9 mouse cellular contexts compared by ENCODE assay signal in the genomic region with DNA sequence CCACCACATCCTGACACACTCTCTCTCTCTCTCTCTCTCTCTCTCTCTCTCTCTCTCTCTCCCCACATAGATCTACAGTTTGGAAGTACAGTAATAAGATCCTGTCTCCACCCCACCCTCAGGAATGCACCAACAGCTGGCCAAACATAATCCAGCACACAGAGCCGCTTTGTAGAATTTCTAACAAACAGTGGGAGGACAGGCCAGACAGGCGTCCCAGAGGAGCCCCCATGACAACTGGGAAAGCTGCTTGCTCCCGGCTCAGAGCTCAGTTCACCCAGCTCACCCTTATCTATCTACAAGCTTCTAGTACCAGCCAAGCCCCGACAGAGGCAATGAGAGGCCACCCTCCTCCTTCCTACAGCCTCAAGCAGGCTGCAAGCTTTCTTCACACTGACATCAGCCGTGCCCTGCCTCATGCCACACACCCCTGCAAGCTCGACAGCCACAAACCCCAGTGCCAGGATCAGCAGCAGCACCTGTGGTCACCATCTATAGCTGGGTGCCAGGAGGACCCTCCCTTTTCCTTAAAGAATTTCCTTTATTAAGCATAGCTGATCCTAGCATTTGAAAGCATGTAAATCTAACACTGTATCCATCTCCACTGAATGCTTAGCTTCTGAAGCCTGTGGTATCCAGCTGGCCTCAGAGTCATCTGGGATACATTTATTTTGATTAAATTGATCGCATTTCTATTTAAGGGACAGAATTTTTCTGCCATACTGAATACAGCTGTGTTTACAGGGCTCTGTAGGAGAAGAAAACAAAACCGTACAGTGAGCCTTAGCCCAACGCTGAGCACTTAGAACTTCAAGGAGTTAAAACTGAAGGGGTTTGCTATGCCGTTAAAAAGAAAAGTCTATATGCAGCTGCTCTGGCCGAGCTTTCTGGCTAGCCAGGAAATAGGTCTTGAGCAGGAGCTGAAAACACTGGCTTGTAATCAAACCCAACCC.
DNase-seq lines count a peak whose midpoint lies in the region; ATAC-seq and TF ChIP-seq lines count a peak whose summit lies in the region.
"Had no signal": no experiment of that assay in that cellular context is flagged by ENCODE, and none has a peak within 500 bp of the region (broad histone marks: within the 10 kb centered on the region; RNA-seq: fewer than 3 reads in every experiment).

No protein-coding gene starts in this region.

- no peak overlapping the region for H3K4me3 ChIP-seq in forebrain, embryonic 11.5 days (ENCODE audit: low read depth, low read length)
- peak overlapping the region; percentile 32 to 33 for H3K4me3 ChIP-seq in heart, embryonic 14.5 days (ENCODE audit: control insufficient read depth in 1 of 2, insufficient read depth in 1 of 2, low read depth in 1 of 2, low read length in 2 of 2)
- 0 out of 2 replicates have a peak overlapping the region, but pooled peaks have one; percentile 4 for H3K4me3 ChIP-seq in kidney, postnatal 0 days (replicated peaks; ENCODE audit: low read depth, low read length)
- H3K4me3 ChIP-seq in limb, embryonic 15.5 days: peak overlapping the region; percentile 28
- H3K4me3 ChIP-seq in midbrain, embryonic 15.5 days: peak overlapping the region; percentile 39
- H3K4me3 ChIP-seq in stomach, embryonic 15.5 days (replicated peaks): peak overlapping the region; percentile 13

- H3K9me3 ChIP-seq in forebrain, embryonic 11.5 days (ENCODE audit: control insufficient read depth, low read length): no peaks in the 10 kb centered on the region
- H3K9me3 ChIP-seq in heart, embryonic 14.5 days (ENCODE audit: control insufficient read depth, low read length): no peaks in the 10 kb centered on the region
- H3K9me3 ChIP-seq in kidney, postnatal 0 days (replicated peaks; ENCODE audit: low read length): no peaks in the 10 kb centered on the region
- H3K9me3 ChIP-seq in limb, embryonic 15.5 days: no peaks in the 10 kb centered on the region
- no peaks in the 10 kb centered on the region for H3K9me3 ChIP-seq in midbrain, embryonic 15.5 days
- no peaks in the 10 kb centered on the region for H3K9me3 ChIP-seq in stomach, embryonic 15.5 days

- H3K4me1 ChIP-seq in forebrain, embryonic 11.5 days (replicated peaks; ENCODE audit: control insufficient read depth, insufficient read depth, low read length): peaks cover 26% of the 10 kb centered on the region
- H3K4me1 ChIP-seq in heart, embryonic 14.5 days (ENCODE audit: control insufficient read depth in 2 of 2, insufficient read depth in 2 of 2, low read length in 2 of 2): peaks cover 22 to 58% of the 10 kb centered on the region in 2 experiments
- H3K4me1 ChIP-seq in kidney, postnatal 0 days (replicated peaks; ENCODE audit: insufficient read depth, low read length): peaks cover 11% of the 10 kb centered on the region; the same call in 1 of the 2 replicates
- H3K4me1 ChIP-seq in limb, embryonic 15.5 days: peaks cover 44% of the 10 kb centered on the region
- peaks cover 60% of the 10 kb centered on the region for H3K4me1 ChIP-seq in midbrain, embryonic 15.5 days
- H3K4me1 ChIP-seq in stomach, embryonic 15.5 days: peaks cover 23% of the 10 kb centered on the region

- no peak for TF ChIP-seq CTCF in kidney, postnatal 0 days (IDR thresholded peaks at IDR 0.05; ENCODE audit: low read depth)

- H3K4me2 ChIP-seq in forebrain, embryonic 11.5 days (ENCODE audit: low read depth, low read length, severe bottlenecking): peak overlapping the region; percentile 45; the same call in 1 of the 2 replicates
- H3K4me2 ChIP-seq in heart, embryonic 14.5 days (ENCODE audit: low read length): peak overlapping the region; percentile 75
- H3K4me2 ChIP-seq in kidney, postnatal 0 days (ENCODE audit: low read length): peak overlapping the region; percentile 50
- peak overlapping the region; percentile 41 for H3K4me2 ChIP-seq in limb, embryonic 15.5 days
- H3K4me2 ChIP-seq in midbrain, embryonic 15.5 days: peak overlapping the region; percentile 52
- H3K4me2 ChIP-seq in stomach, embryonic 15.5 days: peak overlapping the region; percentile 48

- ATAC-seq in forebrain, embryonic 11.5 days (replicated peaks; ENCODE audit: low FRiP score): peak; percentile 34
- ATAC-seq in heart, embryonic 14.5 days (ENCODE audit: insufficient number of reproducible peaks, insufficient read depth, low FRiP score, low read depth): peak; percentile 86
- peak; percentile 85 for ATAC-seq in kidney, postnatal 0 days (replicated peaks; ENCODE audit: low FRiP score, low read depth)
- peak; percentile 86 for ATAC-seq in limb, embryonic 15.5 days (ENCODE audit: insufficient number of reproducible peaks, low FRiP score, low TSS enrichment, low read depth)
- peak; percentile 40 for ATAC-seq in midbrain, embryonic 15.5 days (replicated peaks)
- ATAC-seq in stomach, embryonic 15.5 days (ENCODE audit: insufficient read depth, low FRiP score, low read depth): peak; percentile 89

- H3K36me3 ChIP-seq in forebrain, embryonic 11.5 days (ENCODE audit: control insufficient read depth, insufficient read depth, low read length): no peaks in the 10 kb centered on the region
- H3K36me3 ChIP-seq in heart, embryonic 14.5 days (ENCODE audit: control insufficient read depth, insufficient read depth, low read length): no peaks in the 10 kb centered on the region
- no peaks in the 10 kb centered on the region for H3K36me3 ChIP-seq in kidney, postnatal 0 days (ENCODE audit: insufficient read depth, low read length)
- no peaks in the 10 kb centered on the region for H3K36me3 ChIP-seq in limb, embryonic 15.5 days
- H3K36me3 ChIP-seq in midbrain, embryonic 15.5 days (replicated peaks): no peaks in the 10 kb centered on the region
- H3K36me3 ChIP-seq in stomach, embryonic 15.5 days: no peaks in the 10 kb centered on the region

- H3K27ac ChIP-seq in forebrain, embryonic 11.5 days (ENCODE audit: low read depth, low read length): peak overlapping the region; percentile 88
- H3K27ac ChIP-seq in heart, embryonic 14.5 days (replicated peaks in 1 of 2; ENCODE audit: control insufficient read depth in 1 of 2, insufficient read depth in 1 of 2, low read depth in 2 of 2, low read length in 2 of 2): peak overlapping the region; percentile 92 to 98
- peak overlapping the region; percentile 85 for H3K27ac ChIP-seq in kidney, postnatal 0 days
- H3K27ac ChIP-seq in limb, embryonic 15.5 days: peak overlapping the region; percentile 94
- H3K27ac ChIP-seq in midbrain, embryonic 15.5 days: peak overlapping the region; percentile 93
- H3K27ac ChIP-seq in stomach, embryonic 15.5 days: peak overlapping the region; percentile 97

- peak; percentile 25 for DNase-seq in kidney, adult 11 months
- no peak for DNase-seq in kidney, adult 8-10 months
- peak; percentile 71 for DNase-seq in forebrain, embryonic 11.5 days (ENCODE audit: low spot score)
- peak; percentile 97 for DNase-seq in kidney, postnatal 0 days (ENCODE audit: low spot score)

- peak overlapping the region; percentile 52 for H3K9ac ChIP-seq in forebrain, embryonic 11.5 days (ENCODE audit: low read length)
- peak overlapping the region; percentile 68 for H3K9ac ChIP-seq in heart, embryonic 14.5 days (ENCODE audit: low read length)
- peak overlapping the region; percentile 6; the same call in 1 of the 2 replicates for H3K9ac ChIP-seq in kidney, postnatal 0 days (ENCODE audit: low read depth, low read length)
- no peak overlapping the region for H3K9ac ChIP-seq in limb, embryonic 15.5 days
- H3K9ac ChIP-seq in midbrain, embryonic 15.5 days: peak overlapping the region; percentile 45
- no peak overlapping the region for H3K9ac ChIP-seq in stomach, embryonic 15.5 days

- 23% methylated on average over 11 of the region's 11 CpGs for WGBS in forebrain, embryonic 11.5 days
- 12% methylated on average over 11 of the region's 11 CpGs for WGBS in heart, embryonic 14.5 days
- WGBS in kidney, postnatal 0 days: 9% methylated on average over 11 of the region's 11 CpGs
- 8% methylated on average over 11 of the region's 11 CpGs for whole genome bisulfite sequencing in limb, embryonic 15.5 days
- WGBS in midbrain, embryonic 15.5 days: 10% methylated on average over 11 of the region's 11 CpGs
- 12% methylated on average over 11 of the region's 11 CpGs for WGBS in stomach, embryonic 15.5 days

- H3K27me3 ChIP-seq in forebrain, embryonic 11.5 days (ENCODE audit: control insufficient read depth, insufficient read depth, low read length): no peaks in the 10 kb centered on the region
- H3K27me3 ChIP-seq in heart, embryonic 14.5 days (ENCODE audit: control insufficient read depth, insufficient read depth, low read length): no peaks in the 10 kb centered on the region
- H3K27me3 ChIP-seq in kidney, postnatal 0 days (ENCODE audit: insufficient read depth, low read length): no peaks in the 10 kb centered on the region
- no peaks in the 10 kb centered on the region for H3K27me3 ChIP-seq in limb, embryonic 15.5 days
- H3K27me3 ChIP-seq in midbrain, embryonic 15.5 days (replicated peaks): no peaks in the 10 kb centered on the region
- H3K27me3 ChIP-seq in stomach, embryonic 15.5 days (replicated peaks): no peaks in the 10 kb centered on the region
- H3K27me3 ChIP-seq: CH12.LX had no signal

Comparison
In these comparisons a context has a peak if more than half of its experiments do, and no peak if none do; other contexts are left out.
1. DNase-seq: peak in kidney, adult 11 months (single experiment), forebrain, embryonic 11.5 days (single experiment) and kidney, postnatal 0 days (single experiment); none in kidney, adult 8-10 months (0 of 2).
2. ATAC-seq: peak in every context shown above with its lines; median percentile 89 in stomach, embryonic 15.5 days; 86 in heart, embryonic 14.5 days; 86 in limb, embryonic 15.5 days; 85 in kidney, postnatal 0 days; 40 in midbrain, embryonic 15.5 days; 34 in forebrain, embryonic 11.5 days.
3. H3K9ac ChIP-seq: peak in forebrain, embryonic 11.5 days (single experiment), heart, embryonic 14.5 days (single experiment), kidney, postnatal 0 days (single experiment) and midbrain, embryonic 15.5 days (single experiment); none in limb, embryonic 15.5 days (single experiment) and stomach, embryonic 15.5 days (single experiment).
4. Peak in every context shown above with its lines, with median percentiles within 50 percentile points of each other: H3K27ac ChIP-seq and H3K4me2 ChIP-seq.